Mouse (Mus musculus) lung, adult 18-20 months (tissue): ENCODE measurements around the gene Rims3.

ENCODE experiments used
- DNase-seq, 2 experiments: peaks; one replicate each; pipeline ENCODE4 v3.0.0; 2022; ENCODE audit warnings: mixed read lengths in 2 of 2

Rims3 gene

GRCm38 (mm10) chr4:120854588-120855319, at the start of gene Rims3:
TSS of gene Rims3 (plus strand) at chr4:120854816.
- peak; percentile 10 to 27 for DNase-seq

GRCm38 (mm10) chr4:120805816-120806215, 48.8 kb upstream of the Rims3 start:
- no peak for DNase-seq

GRCm38 (mm10) chr4:120813762-120814161, 40.9 kb upstream of the Rims3 start:
- no peak for DNase-seq

GRCm38 (mm10) chr4:120814171-120814570, 40.4 kb upstream of the Rims3 start:
- peak; percentile 40 to 44 for DNase-seq

GRCm38 (mm10) chr4:120815163-120815562, 39.5 kb upstream of the Rims3 start:
- no peak for DNase-seq

GRCm38 (mm10) chr4:120815622-120816334, 38.8 kb upstream of the Rims3 start:
- DNase-seq, result peak; percentile 84 to 89

GRCm38 (mm10) chr4:120817002-120817774, 37.4 kb upstream of the Rims3 start:
- peak; percentile 29 to 44 for DNase-seq

GRCm38 (mm10) chr4:120817951-120818350, 36.7 kb upstream of the Rims3 start:
- no peak for DNase-seq

GRCm38 (mm10) chr4:120819296-120819695, 35.3 kb upstream of the Rims3 start:
- DNase-seq, result no peak

GRCm38 (mm10) chr4:120819871-120820270, 34.7 kb upstream of the Rims3 start:
- DNase-seq, result no peak

GRCm38 (mm10) chr4:120822191-120822911, 32.3 kb upstream of the Rims3 start:
- no peak for DNase-seq

GRCm38 (mm10) chr4:120825100-120825553, 29.5 kb upstream of the Rims3 start:
- peak; percentile 95 to 97 for DNase-seq

- DNase-seq, result peak; percentile 97 to 98
Observed at GRCm38 (mm10) chr4:120825577-120826326, 28.9 kb upstream of the Rims3 start.

GRCm38 (mm10) chr4:120826418-120826817, 28.2 kb upstream of the Rims3 start:
- DNase-seq, result no peak

- no peak for DNase-seq
Observed at GRCm38 (mm10) chr4:120830767-120831166, 23.8 kb upstream of the Rims3 start.

GRCm38 (mm10) chr4:120831472-120831871, 23.1 kb upstream of the Rims3 start, which contains the start of gene Nfyc:
TSS of gene Nfyc (minus strand) at chr4:120831572.
- DNase-seq, result no peak

- no peak for DNase-seq
Observed at GRCm38 (mm10) chr4:120841342-120841741, 13.3 kb upstream of the Rims3 start.

- no peak for DNase-seq
Observed at GRCm38 (mm10) chr4:120844423-120845082, 10.1 kb upstream of the Rims3 start.

GRCm38 (mm10) chr4:120845098-120845497, 9.5 kb upstream of the Rims3 start:
- no peak for DNase-seq

- DNase-seq, result no peak
Observed at GRCm38 (mm10) chr4:120848909-120849308, 5.7 kb upstream of the Rims3 start.

- DNase-seq, result no peak
Observed at GRCm38 (mm10) chr4:120849451-120849850, 5.2 kb upstream of the Rims3 start.
